Mouse (Mus musculus): ENCODE measurements at regions not wholly inside any gene's neighbourhood (a gene's known extent, or its start where the extent isn't known, plus 50 kb on each side); places are given as distances from the start of the nearest gene placed in this dataset.
"Not testable (repeated sequence)": the region's sequence is repeated elsewhere in the genome, so short reads cannot be mapped to it uniquely, and the experiment has no call there.

- no peak for DNase-seq
These were observed 50.7 kb upstream of the Wdr26 start for GRCm38 (mm10) chr1:181262496-181262895.

- no peak for DNase-seq
These were observed 51.4 kb upstream of the Wdr26 start for GRCm38 (mm10) chr1:181263216-181263615.

GRCm38 (mm10) chr1:181270469-181270868, 58.7 kb upstream of the Wdr26 start:
- DNase-seq, result not testable (repeated sequence)

GRCm38 (mm10) chr1:181271164-181271563, 59.4 kb upstream of the Wdr26 start:
- DNase-seq, result no peak

GRCm38 (mm10) chr1:181271821-181272220, 60.0 kb upstream of the Wdr26 start:
- no peak for DNase-seq

DNA sequence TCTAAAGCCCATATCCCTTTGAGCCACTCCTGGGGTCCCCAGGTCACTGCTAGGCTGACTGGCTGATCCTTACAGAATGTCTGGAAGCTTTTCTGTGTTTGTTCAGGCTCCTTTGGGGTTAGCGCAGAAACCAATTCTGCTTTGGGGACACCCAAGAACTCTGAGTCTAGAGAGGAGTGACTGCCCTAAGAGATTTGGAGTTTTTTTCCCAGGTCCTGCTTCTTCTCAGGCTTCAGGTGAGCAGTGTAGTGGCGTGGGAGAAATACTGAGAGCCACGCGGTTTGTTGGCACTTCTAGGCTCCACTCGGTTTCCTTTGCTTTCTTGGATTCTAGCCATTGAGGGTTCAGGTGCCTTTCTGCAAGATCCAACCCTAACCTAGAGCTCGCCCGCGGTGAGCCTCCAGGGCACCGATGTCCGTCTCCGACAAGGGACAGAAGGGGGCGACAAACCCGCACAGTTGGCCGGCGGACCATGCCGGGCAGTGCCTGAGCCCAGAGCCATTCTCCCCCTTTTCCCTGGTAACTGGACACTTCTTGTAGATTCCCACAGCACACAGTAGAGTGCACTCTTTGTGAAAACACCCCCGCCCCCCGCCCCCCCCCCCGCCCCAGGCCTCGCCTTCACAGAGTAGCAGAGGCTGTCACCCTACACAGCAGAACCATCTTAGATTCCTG, 61.0 kb upstream of the Wdr26 start:
- peak; percentile 85 for DNase-seq

DNA sequence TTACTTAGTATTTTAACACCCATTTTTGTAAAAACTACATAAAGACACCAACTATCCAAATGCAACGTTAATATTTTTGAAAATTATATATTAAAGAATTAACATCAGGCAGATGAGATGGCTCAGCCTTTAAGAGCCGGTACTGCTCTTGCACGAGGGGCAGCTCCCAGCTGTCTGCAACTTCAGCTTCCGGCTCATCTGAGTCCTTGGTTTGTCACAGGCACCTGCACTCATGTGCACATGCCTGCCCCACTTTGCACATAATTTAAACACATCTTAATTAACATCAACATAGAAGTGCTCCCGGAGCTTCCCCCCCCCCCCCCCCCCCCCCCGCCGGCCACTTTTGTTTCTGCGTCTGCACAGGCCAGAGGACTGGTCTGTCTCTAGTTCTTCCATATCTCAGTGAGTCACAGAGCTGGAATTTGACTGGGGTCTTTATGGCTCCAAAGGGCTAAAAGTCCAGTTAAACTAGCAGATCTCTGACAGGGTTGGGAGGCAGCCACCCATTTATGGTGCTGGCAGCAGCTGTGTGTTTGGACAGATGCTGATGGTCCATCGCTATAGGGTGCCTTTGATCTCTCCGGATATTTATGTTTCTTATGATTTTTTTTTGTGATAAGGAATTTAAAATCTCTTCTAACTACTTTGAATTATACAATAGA, 61.9 kb upstream of the Wdr26 start:
- no peak for DNase-seq

DNA sequence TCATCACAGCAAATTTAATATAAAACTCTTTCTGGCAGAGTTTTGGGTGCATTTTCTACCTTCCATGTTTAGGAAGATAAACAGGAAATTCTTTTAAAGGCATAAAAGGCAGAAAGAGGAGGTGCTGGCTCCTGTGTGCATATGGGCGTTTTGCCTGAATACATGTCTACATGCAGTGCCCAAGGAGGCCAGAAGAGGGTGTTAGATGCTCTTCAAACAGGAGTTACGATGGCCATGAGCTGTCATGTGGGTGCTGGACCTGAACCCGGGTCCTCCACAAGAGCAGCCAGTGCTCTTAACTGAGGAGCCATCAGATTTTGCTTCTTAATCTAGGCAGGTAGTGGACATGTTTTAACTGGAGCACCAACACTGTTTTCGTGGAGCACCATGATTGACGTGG, 69.0 kb upstream of the Wdr26 start:
- DNase-seq, result no peak

- not testable (repeated sequence) for DNase-seq
These were observed 69.4 kb upstream of the Cnih3 start for GRCm38 (mm10) chr1:181282986-181283385.

GRCm38 (mm10) chr1:181283539-181283938, 68.9 kb upstream of the Cnih3 start:
- not testable (repeated sequence) for DNase-seq

GRCm38 (mm10) chr1:181284301-181285197, 67.9 kb upstream of the Cnih3 start:
- DNase-seq, result no peak

GRCm38 (mm10) chr1:181285600-181285999, 66.8 kb upstream of the Cnih3 start:
- no peak for DNase-seq

DNA sequence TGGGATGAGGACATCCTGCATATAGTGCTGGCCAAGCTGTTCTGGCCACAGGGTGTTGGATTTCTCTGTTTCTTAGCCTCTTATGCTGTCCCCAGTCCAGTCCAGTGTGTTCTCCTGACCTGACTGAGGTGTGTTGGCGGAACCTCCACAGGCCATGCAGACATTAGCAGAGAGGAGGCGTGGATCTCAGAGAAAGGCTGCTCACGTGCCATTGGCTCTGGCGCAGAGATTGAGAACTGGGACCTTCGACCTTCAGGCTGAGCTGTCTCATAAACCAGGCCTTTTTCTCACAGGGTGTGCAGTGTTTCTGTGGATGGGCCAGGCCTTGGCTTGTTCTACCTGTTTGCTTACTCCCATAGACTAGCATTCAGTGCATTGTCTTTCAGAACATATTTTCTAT, 66.3 kb upstream of the Cnih3 start:
- no peak for DNase-seq

- DNase-seq, result no peak
These were observed 65.3 kb upstream of the Cnih3 start for GRCm38 (mm10) chr1:181287166-181287565.

GRCm38 (mm10) chr1:181289385-181290035, 62.9 kb upstream of the Cnih3 start:
- no peak for DNase-seq

GRCm38 (mm10) chr1:181291202-181291601, 61.2 kb upstream of the Cnih3 start:
- DNase-seq, result no peak

- DNase-seq, result no peak
These were observed 60.5 kb upstream of the Cnih3 start for GRCm38 (mm10) chr1:181291966-181292365.

- no peak for DNase-seq
These were observed 59.2 kb upstream of the Cnih3 start for GRCm38 (mm10) chr1:181293079-181293865.

DNA sequence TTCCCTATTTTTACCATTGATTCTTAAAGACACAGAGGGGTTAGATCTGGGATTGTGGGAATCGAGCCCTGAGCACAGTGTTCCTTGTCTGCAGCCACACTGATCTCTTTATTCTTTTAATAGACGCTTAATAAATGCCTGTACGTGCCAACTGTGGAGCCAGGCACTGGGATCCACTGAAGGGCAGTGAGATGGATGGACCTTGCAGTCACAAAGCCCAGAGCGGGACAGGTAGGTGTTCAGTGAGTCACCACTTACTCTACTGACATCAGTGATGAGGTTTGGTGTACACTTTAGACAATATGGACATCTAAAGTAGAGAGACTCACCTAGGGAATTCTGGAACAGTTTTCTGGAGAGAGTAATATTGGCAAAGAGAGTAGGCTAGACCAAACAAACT, 56.8 kb upstream of the Cnih3 start:
- no peak for DNase-seq

DNA sequence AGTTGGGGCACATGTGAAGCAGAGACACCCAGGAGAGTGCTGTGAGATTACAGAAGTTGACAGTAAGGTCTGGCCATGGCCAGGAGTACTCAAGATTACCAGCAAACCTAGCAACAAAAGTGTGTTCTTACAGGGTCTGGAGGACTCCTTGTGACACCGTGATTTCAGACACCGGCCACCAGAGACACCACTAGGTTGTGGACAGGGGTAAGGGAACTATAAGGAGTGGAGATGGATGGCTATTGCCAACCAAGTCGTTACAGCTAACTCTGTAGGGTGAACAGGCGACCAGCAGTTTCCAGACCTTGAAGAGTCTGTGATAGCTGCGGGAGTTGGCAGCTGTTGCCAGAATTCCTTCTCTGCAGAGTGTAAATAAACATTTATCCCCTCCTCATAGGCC, 54.4 kb upstream of the Cnih3 start:
- no peak for DNase-seq

GRCm38 (mm10) chr1:181299075-181299665, 53.3 kb upstream of the Cnih3 start:
- DNase-seq, result no peak

DNA sequence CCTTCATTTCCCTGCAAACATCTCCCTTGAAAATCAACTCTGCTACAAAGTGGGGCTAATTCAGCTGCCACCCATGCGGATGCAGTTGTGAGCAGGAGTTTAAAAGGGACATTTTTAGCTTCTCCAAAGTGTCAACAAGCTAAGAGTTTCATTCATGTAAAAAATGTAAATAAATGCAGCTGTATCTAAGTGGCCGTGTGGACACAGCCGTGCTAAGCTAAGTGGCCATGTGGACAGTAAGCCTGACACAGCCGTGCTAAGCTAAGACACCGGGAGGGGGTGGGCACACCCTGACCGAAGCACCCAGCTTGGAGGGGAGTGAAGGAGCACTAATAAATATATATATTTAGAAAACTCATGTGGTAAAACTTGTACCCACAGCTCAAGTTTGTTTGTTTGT, 52.6 kb upstream of the Cnih3 start:
- DNase-seq, result no peak
